Mouse (Mus musculus): Measurements from ENCODE around the gene Flcn. TPM values are rescaled to one million over a fixed set of nuclear protein-coding genes. Genes with fewer than 3 reads are reported as not detected.

Gene Flcn
- 31.5 and 34.0 TPM in 2 replicates for polyA plus RNA-seq (2015; fragmentation: Nextera tagmentation; extraction: Ambion mirVana)

DNA sequence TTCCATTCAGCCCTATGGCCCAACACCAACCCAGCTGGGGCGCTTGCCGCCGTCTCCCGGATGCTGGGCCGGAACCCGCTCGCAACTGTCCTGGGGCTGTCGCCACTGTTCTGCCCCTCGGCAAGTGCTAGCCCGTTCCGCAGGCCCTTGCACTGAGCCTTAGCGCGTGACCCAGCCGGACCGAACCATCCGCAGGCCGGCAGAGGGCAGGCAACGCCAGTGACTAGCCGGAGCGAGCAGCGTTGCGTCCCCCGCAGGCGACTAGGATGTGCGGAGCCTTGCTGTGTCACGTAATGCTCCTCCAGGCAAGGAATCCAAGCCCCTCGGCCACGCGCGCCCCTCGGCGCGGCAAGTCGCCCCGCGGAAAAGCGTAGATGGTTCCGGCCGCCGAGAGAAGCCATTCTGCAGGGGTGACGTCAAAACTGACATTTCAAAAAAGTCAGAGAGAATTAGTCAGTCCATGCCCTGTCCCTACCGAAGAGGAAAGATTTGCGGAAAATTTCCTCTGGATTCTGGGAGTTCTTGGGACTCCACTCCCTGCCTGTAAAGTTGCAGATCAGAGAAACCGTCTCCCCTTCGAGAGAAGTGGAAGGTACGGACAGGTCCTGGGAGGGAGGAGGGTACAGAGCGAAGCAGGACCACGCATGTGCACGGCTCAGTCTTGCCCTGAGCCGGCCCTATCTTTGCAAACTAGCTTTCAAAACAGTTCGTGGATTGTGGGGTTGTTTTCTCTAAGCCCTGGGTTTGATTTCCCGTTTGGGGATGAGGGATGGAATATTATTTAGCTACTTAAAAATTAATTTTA, at the start of gene Flcn:
Gene Flcn (minus strand): TSS at position 347 of the 805 bp plus-strand sequence.

DNA sequence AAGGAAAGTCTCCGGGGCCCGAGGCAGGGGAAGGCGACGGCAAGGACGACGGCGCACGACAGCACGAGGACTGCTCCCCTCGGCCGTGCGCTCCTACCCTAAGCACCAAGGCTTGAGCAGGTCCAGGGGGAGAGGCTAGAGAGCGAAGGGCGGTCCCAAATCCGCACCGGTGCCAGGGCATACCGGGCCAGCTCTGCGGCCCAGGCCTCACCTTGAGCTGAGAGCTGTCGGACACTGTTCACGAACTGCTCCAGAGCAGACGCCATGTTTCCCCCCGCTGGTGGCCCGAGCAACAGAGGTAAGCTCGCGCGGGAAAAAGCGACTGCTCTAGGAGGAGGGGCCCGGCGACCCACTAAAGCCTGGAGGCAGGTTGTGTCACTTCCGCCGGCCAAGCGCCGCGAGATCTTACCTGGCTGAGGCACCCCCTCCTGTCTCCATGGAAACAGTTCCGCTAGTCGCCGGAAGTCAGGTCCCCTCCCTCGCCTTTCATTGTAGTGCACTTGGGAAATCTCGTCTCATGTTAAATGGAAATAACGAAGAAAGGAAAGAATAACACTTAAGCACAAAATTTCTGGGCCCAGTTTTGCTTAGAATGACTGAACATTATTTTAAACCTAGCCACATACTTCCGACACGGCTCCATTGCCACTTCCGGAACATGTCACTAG, 29.8 kb upstream of the Flcn start, which contains the start of gene Cops3:
Gene Cops3 (minus strand): TSS at position 380 of the 668 bp plus-strand sequence.

DNA sequence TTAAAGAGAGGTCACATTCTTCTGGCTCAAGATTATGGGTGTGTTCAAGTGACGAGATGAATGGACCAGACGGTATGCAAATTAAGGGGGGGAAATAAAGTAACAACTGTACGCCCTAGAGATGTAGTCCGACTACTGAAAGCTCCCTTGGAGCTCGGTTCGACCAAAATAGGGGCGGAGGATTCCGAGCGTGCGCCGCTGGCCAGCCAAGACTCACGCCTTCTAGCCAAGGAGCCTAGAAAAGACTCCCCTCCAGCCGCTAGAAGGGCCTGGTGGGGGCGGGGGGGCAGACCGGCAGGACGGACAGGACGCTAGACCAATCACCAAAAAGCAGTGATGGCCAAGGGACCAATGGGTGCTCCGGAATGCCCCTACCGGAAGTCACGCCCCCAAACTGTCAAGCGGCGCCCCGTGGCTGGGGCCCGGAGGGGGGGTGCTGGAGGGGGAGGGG, 29.2 kb upstream of the Flcn start, which contains the start of gene Nt5m:
Gene Nt5m (plus strand): TSS at position 440 of the 451 bp plus-strand sequence.

DNA sequence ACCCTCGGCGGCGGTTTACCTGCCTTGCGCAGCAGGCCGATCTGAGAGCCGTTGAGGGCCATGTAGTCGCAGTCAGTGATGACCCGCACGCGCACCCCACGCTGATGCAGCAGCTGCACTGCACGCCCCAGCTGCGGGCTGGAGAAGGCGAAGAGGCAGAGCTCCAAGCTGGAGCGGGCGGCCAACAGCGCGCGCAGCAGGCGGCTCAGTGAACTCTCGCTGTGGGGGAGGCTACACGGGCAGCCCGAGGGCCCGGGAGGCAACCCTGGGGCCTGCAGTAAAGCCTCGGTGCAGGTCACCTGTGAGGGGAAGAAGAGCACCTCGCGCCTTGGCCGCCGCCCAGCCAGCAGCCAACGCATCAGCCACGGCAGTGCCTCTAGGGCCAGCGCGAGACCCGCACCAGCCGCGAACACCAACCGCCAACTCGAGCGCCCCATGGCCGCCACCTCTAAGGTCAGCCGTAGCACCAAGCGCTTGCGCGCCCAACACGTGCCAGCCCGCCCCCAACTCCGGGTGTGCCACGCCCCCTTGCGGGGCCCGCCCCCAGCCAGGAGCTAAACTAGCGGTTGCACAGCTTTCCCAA, 22.5 kb downstream of the Flcn start, which contains the start of gene Pld6:
Gene Pld6 (minus strand): TSS at position 447 of the 583 bp plus-strand sequence.

Other genes with a start within 250 kb of the Flcn start
- gene Olfr222, start 233.8 kb downstream of the Flcn start, polyA plus RNA-seq (2015; fragmentation: Nextera tagmentation; extraction: Ambion mirVana), result 0.20 TPM in 1 of 2 replicates, not detected in the other
- gene Olfr223, start 216.7 kb downstream of the Flcn start, polyA plus RNA-seq (2015; fragmentation: Nextera tagmentation; extraction: Ambion mirVana), result not detected in 2 replicates
- gene Mprip, start 148.7 kb downstream of the Flcn start, polyA plus RNA-seq (2015; fragmentation: Nextera tagmentation; extraction: Ambion mirVana), result 54.2 and 58.7 TPM in 2 replicates
- 31.1 and 31.3 TPM in 2 replicates for gene Pld6, start 22.4 kb downstream of the Flcn start, polyA plus RNA-seq (2015; fragmentation: Nextera tagmentation; extraction: Ambion mirVana)
- gene Nt5m, start 29.4 kb upstream of the Flcn start, polyA plus RNA-seq (2015; fragmentation: Nextera tagmentation; extraction: Ambion mirVana), result 92.1 and 95.8 TPM in 2 replicates
- 145 and 148 TPM in 2 replicates for gene Cops3, start 29.8 kb upstream of the Flcn start, polyA plus RNA-seq (2015; fragmentation: Nextera tagmentation; extraction: Ambion mirVana)
- gene Med9, start 138.2 kb upstream of the Flcn start, polyA plus RNA-seq (2015; fragmentation: Nextera tagmentation; extraction: Ambion mirVana), result 42.9 and 44.7 TPM in 2 replicates
- gene Rasd1, start 154.9 kb upstream of the Flcn start, polyA plus RNA-seq (2015; fragmentation: Nextera tagmentation; extraction: Ambion mirVana), result 1.6 and 1.9 TPM in 2 replicates
- gene Pemt, start 236.5 kb upstream of the Flcn start, polyA plus RNA-seq (2015; fragmentation: Nextera tagmentation; extraction: Ambion mirVana), result 12.2 and 13.7 TPM in 2 replicates

All from neural tube, postnatal 0 days (tissue).